Mouse (Mus musculus) cerebellum, adult 9-10 months (tissue): ENCODE measurements around the gene Mta3.

ENCODE experiments used
- DNase-seq: peaks from one replicate; pipeline ENCODE4 v3.0.0; 2022

Gene Mta3

GRCm38 (mm10) chr17:83816996-83817395, 111.0 kb downstream of the Mta3 start:
- DNase-seq: no peak

GRCm38 (mm10) chr17:83819503-83819902, 113.5 kb downstream of the Mta3 start:
- DNase-seq: no peak

- DNase-seq: no peak
Observed at GRCm38 (mm10) chr17:83820701-83821100, 114.7 kb downstream of the Mta3 start.

- DNase-seq: no peak
Observed at GRCm38 (mm10) chr17:83821876-83822275, 115.9 kb downstream of the Mta3 start.

GRCm38 (mm10) chr17:83823835-83824234, 117.9 kb downstream of the Mta3 start:
- no peak for DNase-seq

- no peak for DNase-seq
Observed at GRCm38 (mm10) chr17:83829356-83829755, 123.4 kb downstream of the Mta3 start.

- no peak for DNase-seq
Observed at GRCm38 (mm10) chr17:83830616-83831292, 124.8 kb downstream of the Mta3 start.

GRCm38 (mm10) chr17:83834120-83834519, 128.2 kb downstream of the Mta3 start:
- no peak for DNase-seq

GRCm38 (mm10) chr17:83836048-83836447, 130.1 kb downstream of the Mta3 start:
- DNase-seq: no peak

- no peak for DNase-seq
Observed at GRCm38 (mm10) chr17:83837659-83838190, 131.8 kb downstream of the Mta3 start.

- DNase-seq: no peak
Observed at GRCm38 (mm10) chr17:83839132-83839531, 133.2 kb downstream of the Mta3 start.

GRCm38 (mm10) chr17:83841011-83841410, 135.0 kb downstream of the Mta3 start:
- no peak for DNase-seq

GRCm38 (mm10) chr17:83843780-83844179, 137.8 kb downstream of the Mta3 start:
- DNase-seq: no peak

GRCm38 (mm10) chr17:83845538-83845937, 139.6 kb downstream of the Mta3 start:
- no peak for DNase-seq

GRCm38 (mm10) chr17:83846301-83847021, 140.5 kb downstream of the Mta3 start:
- DNase-seq: no peak

GRCm38 (mm10) chr17:83847100-83847499, 141.1 kb downstream of the Mta3 start:
- no peak for DNase-seq

GRCm38 (mm10) chr17:83847815-83848214, 141.9 kb downstream of the Mta3 start, which contains the start of gene Haao:
TSS of gene Haao (minus strand) at chr17:83847963.
- no peak for DNase-seq

- no peak for DNase-seq
Observed at GRCm38 (mm10) chr17:83848482-83848881, 142.5 kb downstream of the Mta3 start.

GRCm38 (mm10) chr17:83849081-83849675, 143.2 kb downstream of the Mta3 start:
- no peak for DNase-seq

GRCm38 (mm10) chr17:83849717-83850116, 143.8 kb downstream of the Mta3 start:
- no peak for DNase-seq

- DNase-seq: peak; percentile 89
Observed at GRCm38 (mm10) chr17:83850458-83850857, 144.5 kb downstream of the Mta3 start.

- no peak for DNase-seq
Observed at GRCm38 (mm10) chr17:83850864-83851263, 144.9 kb downstream of the Mta3 start.

- no peak for DNase-seq
Observed at GRCm38 (mm10) chr17:83853831-83854230, 147.9 kb downstream of the Mta3 start.
